Mouse (Mus musculus): ENCODE results near the gene Itgb4. TPM values are rescaled to one million over a fixed set of nuclear protein-coding genes. Genes with fewer than 3 reads are reported as not detected.

The Itgb4 gene
- total RNA-seq, 2 experiments from 2014 or later, result 4.7 to 4.8 TPM

DNA sequence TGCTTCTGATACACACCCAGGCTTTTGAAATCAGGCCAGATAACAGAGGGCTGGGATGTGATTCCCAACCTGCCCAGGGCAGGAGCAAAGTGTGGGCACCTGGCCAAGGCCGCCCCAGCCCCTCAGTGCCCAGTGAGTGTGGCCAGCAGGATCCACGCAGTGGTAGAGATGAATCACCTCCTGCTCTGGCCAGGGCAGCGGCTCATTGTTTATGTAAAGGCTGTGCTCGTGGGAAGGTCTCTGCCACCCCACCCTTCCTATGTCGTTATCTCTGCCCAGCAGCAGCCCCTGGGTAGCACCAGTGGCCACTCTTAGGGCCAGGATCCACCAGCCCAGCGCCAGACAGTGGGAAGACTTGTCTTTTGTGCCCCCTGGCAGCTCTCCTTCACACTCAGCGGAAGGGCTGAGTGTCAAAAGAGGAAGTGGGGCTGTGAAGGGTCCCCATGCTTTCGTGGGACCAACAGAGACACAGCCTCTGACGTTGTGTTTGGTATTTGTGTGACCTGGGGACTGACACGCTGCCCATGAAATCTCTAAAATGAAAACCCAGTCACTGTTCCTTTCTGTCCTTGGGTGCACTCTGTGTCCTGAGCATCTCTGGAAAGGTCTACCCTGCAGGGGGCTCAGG, 9.4 kb upstream of the Itgb4 start:
- peak in 1 of 2 experiments; percentile 50 for DNase-seq (ENCODE audit: extremely low spot score in 1 of 2, low spot score in 2 of 2)
- intact Hi-C loops (cut with DNase I), result no loop called here

DNA sequence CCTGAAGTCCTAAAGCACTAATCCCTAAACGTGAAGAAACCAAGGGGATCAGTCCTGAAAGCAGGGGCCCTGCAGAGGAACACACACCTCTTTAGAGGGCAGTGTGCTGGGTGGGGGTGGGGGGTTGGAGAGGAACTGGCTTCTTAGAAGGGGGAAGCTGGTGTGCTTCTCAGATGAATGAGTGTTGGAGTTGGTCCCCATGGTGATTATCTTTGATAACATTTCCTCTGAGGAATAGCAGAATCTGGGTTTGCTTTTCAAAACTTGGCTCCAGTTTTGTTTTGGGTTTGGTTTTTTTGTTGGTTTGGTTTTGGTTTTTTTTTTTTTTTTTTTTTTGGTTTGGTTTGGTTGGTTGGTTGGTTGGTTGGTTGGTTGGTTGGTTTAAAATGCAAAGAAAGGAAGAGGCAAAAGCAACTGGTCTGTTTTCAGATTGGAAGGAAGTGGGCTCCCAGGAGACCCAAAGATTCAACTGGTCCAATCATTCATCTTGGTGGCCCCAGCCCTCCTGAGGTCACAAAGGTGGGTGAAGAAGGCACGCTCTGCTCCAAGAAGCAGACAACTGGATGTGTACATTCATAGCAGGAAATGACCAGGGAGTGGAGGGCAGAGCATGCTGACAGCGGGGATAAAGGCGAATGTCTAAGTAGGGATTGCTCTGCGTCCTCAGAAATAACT, 5.6 kb upstream of the Itgb4 start:
- DNase-seq (ENCODE audit: extremely low spot score in 1 of 2, low spot score in 2 of 2), result no peak
- intact Hi-C loops (cut with DNase I), result no loop called here

DNA sequence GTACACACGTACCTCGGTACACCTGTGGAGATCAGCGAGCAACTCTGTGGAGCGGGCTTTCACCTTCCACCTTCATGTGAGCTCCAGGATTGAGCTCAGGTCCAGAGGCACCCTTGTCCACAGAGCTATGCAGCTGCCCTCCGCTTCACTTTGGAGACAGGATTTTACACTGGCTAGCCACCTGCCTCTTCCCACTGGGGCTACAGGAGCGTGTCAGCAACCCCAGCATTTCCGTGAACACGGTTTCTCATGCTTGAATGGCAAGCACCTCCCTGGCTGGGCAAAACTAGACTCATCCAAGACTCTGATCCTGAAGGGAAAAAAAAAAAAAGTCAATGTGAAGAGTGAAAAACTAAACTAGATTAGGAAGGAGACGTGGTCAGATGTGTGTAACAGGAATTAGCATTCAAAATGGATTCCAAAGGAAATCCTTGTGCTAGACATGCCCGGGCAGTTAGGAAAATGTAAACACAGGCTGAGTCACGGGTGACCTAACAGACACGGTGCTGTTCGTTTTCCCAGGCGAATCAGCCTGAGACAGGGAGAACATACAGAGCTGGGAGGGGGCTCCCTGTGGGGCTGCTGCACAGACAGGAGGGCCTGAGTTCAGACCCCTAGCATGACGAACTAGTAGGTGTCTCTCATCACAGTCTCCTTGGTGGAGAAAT, 4.4 kb upstream of the Itgb4 start:
- intact Hi-C loops (cut with DNase I), result no loop called here
- no peak for DNase-seq (ENCODE audit: extremely low spot score in 1 of 2, low spot score in 2 of 2)

DNA sequence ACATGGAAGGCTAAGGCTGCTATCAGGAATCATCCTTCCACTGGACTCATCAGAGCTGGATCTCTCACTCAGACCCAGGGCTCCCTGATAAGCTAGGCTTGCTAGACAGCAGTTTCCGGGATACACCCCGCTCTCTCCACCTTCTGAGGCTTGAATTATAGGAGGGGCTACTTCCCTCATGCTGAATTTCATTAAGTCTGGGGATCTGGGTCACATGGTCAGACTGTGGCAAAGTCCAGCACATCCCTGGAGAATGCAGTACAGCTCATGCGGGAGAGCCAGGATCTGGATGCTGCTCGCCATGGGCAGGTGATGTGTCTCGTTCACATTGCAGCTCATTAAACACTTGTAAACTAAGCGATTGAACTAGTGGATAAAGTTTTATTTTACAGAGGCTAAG, 3.5 kb upstream of the Itgb4 start:
- no peak for DNase-seq (ENCODE audit: extremely low spot score in 1 of 2, low spot score in 2 of 2)
- intact Hi-C loops (cut with DNase I), result no loop called here

DNA sequence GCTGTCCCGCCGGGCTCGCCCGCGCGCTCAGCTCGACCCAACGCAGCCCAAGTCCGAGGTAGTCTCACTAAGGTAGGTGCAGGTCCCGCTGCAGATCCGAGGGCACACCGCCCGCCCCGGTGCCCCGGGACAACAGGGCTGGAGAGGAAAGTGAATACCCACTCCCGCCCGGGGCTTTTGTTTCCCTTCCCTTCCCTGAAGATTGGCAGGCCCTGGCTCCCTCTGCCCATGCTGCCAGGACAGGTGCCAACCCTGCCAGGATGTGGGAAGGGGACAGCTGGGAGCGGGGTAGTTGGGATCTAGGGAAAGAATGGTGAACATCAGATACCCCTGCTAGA, 543 bp downstream of the Itgb4 start:
- no peak for DNase-seq (ENCODE audit: extremely low spot score in 1 of 2, low spot score in 2 of 2)
- intact Hi-C loops (cut with DNase I), result no loop called here

DNA sequence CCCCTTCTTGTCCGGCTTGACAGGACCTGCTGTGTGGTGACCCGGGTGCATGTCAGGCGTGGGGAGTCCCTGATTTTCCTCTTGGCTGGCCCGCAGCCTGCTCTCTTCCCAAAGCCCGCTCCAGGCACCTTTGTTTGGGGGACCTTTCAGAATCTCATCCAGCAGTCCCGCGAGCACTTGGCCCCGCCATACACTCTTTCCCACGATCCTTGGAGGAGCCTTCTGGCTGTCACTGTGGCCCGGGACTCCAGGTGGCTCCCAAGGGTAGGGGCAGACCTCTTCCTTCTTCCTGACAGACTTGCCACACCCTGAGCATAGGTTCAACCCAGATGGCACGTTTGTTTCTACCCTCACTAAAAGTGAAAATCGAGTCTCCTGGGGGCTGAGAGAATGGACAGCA, 1.0 kb downstream of the Itgb4 start:
- intact Hi-C loops (cut with DNase I), result no loop called here
- DNase-seq (ENCODE audit: extremely low spot score in 1 of 2, low spot score in 2 of 2), result no peak

DNA sequence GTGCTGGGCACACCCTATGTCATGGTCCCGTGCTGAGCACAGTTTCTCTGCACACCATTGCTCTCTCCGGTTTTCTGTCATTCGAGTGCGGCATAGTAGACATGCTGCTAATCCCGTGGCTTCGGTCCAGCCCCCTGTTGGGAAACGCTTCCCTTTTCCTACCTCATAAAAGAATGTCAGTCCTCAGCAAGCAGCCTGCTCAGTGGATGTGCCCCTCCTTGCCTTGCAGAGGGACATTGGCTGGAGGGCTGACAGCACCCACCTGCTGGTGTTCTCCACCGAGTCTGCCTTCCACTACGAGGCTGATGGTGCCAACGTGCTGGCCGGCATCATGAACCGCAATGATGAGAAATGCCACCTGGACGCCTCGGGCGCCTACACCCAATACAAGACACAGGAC, 8.0 kb downstream of the Itgb4 start:
- no peak for DNase-seq (ENCODE audit: extremely low spot score in 1 of 2, low spot score in 2 of 2)
- intact Hi-C loops (cut with DNase I), result no loop called here

DNA sequence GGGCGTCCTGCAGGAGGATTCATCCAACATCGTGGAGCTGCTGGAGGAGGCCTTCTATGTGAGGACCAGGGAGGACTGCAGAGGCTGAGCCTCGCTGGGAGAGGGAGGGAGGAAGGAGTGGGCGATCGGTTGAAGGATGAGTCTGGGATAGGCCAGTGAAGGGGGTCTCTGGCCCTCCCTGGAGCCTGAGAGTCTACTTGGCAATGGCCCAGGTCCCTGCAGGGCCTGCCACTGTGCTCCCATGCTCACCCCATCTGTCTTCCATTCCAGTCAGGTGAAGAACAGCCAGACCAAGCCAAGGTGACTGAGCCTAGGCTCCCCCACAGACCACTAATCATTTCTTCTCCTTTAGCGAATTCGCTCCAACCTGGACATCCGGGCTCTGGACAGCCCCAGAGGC, 8.8 kb downstream of the Itgb4 start:
- no peak for DNase-seq (ENCODE audit: extremely low spot score in 1 of 2, low spot score in 2 of 2)
- intact Hi-C loops (cut with DNase I), result no loop called here

DNA sequence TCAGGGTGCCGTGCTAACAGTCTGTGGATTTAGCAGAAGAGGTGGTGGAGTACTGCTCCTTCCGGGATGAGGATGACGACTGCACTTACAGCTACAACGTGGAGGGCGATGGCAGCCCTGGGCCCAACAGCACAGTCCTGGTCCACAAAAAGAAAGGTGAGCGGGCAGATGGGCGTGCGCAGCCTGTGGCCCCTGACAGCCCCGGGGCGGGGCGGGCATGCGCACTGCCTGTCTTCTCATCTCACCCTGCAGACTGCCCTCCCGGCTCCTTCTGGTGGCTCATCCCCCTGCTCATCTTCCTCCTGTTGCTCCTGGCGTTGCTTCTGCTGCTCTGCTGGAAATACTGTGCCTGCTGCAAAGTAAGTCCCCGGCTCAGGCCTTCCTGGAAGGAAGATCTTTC, 15.2 kb downstream of the Itgb4 start:
- no peak for DNase-seq (ENCODE audit: extremely low spot score in 1 of 2, low spot score in 2 of 2)
- intact Hi-C loops (cut with DNase I), result loop anchor here (10.0 kb wide), 1 partner anchor 255 kb away; no protein-coding TSS in a partner anchor

DNA sequence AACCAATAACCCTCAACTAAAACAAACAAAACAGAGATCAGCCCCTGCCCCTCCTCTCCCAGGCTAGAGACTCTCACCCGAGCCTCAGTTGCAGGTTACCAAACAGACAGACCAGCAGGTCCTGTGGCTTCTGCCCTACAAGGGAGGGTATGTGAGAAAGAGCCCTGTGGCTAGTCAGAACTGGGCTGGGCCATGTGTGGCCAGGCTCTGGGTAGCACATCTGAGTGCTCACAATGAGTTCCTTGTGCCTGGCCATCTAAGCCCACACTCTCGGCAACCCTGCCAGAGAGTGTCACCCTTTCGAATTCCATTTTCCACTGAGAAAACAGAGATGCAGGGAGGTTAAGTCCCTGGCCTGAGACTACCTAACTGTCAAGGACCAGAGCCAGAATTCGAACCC, 17.6 kb downstream of the Itgb4 start:
- intact Hi-C loops (cut with DNase I), result loop anchor here (10.0 kb wide), 1 partner anchor 257 kb away; no protein-coding TSS in a partner anchor
- DNase-seq (ENCODE audit: extremely low spot score in 1 of 2, low spot score in 2 of 2), result no peak

DNA sequence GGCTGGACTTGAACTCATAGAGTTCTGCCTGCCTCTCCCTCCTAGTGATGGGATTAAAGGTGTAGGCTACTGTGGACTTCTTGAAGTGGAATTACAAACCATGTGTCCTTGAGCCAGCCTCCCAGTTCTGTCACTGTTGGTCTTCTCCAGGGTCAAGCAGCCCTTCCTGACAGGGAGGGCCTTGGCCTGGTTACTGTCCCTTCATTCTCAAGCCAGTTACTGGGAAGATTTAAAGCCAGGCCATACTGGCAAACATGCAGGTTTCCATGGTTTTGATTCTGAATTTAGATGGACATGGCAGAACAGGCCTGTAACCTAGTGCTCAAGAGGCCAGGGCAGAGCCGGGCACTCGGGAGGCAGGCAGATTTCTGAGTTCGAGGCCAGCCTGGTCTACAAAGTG, 20.7 kb downstream of the Itgb4 start:
- intact Hi-C loops (cut with DNase I), result loop anchor here (10.0 kb wide), 1 partner anchor 260 kb away; no protein-coding TSS in a partner anchor
- no peak for DNase-seq (ENCODE audit: extremely low spot score in 1 of 2, low spot score in 2 of 2)

DNA sequence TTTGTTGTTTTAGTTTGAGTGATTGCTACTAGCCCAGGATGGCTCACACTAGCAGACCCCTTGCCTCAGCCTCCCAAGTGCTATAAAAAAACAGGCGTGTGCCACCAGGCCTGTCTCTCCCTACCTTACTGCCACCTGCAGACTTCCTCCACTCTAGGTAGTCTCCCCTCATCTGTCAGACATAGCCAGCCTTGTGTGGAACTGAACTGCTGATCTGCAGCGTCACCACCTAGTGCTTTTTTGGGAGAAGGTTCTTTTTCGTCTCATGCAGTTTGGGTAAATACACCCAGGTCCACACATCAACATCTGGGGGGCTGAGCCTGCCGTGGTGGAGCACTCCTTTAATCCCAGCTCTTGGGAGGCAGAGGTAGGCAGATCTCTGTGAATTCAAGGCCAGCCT, 22.5 kb downstream of the Itgb4 start:
- intact Hi-C loops (cut with DNase I), result loop anchor here (10.0 kb wide), 1 partner anchor 262 kb away; no protein-coding TSS in a partner anchor
- no peak for DNase-seq (ENCODE audit: extremely low spot score in 1 of 2, low spot score in 2 of 2)

DNA sequence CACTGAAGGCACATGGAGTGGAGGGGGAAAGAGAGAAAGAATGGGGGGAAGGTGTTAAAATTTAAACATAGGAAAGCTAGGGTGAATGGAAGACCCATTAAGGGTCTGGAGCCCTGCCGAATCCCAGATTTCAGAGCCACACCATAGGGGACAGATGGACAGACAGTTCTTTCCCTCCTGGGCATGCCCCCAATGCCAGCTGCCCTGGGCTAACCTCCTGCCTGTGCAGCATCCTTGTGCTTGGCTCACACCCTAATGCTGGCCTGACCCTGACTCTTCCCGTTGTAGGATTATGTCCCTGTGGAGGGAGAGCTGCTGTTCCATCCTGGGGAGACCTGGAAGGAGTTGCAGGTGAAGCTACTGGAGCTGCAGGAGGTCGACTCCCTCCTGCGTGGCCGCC, 23.2 kb downstream of the Itgb4 start:
- intact Hi-C loops (cut with DNase I), result loop anchor here (2.0 to 10.0 kb wide), 2 partner anchors 59 to 263 kb away; no protein-coding TSS in a partner anchor
- DNase-seq (ENCODE audit: extremely low spot score in 1 of 2, low spot score in 2 of 2), result no peak

DNA sequence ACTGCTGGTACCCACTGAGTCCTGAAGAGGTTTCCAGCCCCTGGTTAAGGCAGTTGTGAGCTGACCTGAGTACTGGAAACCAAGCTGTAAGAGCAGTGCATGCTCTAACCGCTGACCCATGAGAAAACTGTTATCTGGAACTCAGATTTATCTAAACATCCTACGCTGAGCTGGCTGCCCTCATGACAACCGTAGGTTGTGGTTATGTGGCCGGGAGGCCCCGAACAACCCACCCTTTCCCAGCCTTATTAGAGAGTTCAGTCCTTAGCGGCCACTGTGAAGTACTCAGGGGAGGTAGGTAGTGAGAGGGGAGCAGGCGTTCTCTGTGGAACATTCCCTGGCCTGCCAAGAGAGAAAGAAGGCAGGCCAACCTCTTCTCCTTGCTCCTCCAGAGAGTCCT, 24.5 kb downstream of the Itgb4 start:
- intact Hi-C loops (cut with DNase I), result loop anchor here (2.0 to 10.0 kb wide), 2 partner anchors 60 to 264 kb away; no protein-coding TSS in a partner anchor
- DNase-seq (ENCODE audit: extremely low spot score in 1 of 2, low spot score in 2 of 2), result no peak

DNA sequence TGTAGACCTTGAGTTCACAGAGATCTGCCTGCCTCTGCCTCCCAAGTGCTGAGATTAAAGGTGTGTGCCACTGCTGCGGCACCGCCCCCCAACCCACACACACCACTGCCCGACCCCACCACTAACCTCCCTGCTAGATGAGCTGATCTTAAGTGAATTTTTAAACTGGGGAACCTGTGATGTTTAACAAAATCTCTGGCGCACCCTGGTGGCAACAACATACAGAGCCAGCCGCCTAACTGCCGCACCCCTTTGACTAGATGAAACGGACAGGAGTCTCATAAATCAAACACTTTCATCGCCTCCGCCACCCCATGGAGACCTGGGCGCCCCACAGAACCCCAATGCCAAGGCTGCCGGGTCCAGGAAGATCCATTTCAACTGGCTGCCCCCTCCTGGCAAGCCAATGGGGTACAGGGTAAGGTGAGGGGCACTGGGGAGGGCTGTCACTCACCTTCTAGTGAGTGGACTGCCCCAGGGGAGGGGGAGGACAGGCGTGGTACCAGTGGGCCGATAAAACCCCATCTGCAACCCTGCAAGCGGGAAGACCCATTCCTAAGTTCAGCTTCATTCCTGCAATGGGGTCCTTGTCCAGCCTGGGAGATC, 25.1 kb downstream of the Itgb4 start:
- intact Hi-C loops (cut with DNase I), result loop anchor here (2.0 to 10.0 kb wide), 2 partner anchors 61 to 265 kb away; no protein-coding TSS in a partner anchor
- DNase-seq (ENCODE audit: extremely low spot score in 1 of 2, low spot score in 2 of 2), result peak; percentile 70 to 81

DNA sequence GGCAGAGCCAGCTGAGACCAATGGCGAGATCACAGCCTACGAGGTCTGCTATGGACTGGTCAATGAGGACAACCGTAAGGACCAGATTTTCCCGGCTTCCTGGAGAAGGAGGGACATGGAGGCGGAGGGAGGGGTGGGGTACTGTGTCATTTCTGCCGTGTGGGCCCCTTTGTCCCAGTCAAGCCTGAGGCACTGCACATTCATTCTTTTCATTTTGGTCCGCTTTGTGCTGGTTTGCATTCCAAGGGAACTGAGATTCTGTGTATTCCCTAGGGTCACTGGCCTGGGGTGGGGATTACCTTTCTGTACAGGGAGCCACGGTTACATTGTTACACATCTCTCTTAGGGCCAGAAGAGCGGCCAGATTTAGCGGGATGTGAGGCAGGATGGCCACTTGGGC, 26.1 kb downstream of the Itgb4 start:
- DNase-seq (ENCODE audit: extremely low spot score in 1 of 2, low spot score in 2 of 2), result no peak
- intact Hi-C loops (cut with DNase I), result no loop called here

DNA sequence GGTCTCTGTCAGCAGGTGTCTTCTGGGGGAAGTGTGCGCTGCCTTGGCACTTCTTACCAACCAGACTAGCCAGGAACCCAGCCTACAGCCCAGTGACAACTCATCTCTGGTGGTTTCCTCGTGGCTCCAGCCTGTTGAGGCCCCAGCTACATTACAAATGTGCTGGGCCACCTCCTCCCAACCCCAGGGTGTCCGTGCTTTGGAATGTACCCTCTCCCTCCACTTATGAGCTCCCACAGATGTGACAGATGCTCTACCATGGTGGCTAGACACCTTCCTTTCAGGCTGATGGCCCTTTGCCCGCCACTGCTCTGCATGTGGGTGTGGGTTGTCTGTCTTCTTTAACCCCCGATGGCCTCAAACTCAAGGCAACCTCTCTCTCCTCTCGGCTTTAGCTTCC, 27.2 kb downstream of the Itgb4 start:
- intact Hi-C loops (cut with DNase I), result no loop called here
- DNase-seq (ENCODE audit: extremely low spot score in 1 of 2, low spot score in 2 of 2), result no peak

DNA sequence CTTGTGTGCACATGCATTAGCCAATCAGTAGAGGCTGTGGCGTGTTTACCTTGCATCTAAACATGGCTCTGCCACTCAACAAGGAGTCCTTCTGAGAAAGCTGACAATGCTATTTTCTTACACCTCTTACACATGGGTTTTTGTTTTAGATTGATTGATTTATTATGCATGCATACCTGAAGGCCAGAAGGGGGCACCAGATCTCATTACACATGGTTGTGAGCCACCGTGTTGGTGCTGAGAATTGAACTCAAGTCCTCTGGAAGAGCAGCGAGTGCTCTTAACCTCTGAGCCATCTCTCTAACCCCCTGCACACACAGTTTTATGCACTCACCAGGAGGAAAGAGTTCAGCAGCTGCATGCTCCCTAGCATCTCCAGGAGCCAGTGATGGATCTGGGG, 28.4 kb downstream of the Itgb4 start:
- intact Hi-C loops (cut with DNase I), result no loop called here

DNA sequence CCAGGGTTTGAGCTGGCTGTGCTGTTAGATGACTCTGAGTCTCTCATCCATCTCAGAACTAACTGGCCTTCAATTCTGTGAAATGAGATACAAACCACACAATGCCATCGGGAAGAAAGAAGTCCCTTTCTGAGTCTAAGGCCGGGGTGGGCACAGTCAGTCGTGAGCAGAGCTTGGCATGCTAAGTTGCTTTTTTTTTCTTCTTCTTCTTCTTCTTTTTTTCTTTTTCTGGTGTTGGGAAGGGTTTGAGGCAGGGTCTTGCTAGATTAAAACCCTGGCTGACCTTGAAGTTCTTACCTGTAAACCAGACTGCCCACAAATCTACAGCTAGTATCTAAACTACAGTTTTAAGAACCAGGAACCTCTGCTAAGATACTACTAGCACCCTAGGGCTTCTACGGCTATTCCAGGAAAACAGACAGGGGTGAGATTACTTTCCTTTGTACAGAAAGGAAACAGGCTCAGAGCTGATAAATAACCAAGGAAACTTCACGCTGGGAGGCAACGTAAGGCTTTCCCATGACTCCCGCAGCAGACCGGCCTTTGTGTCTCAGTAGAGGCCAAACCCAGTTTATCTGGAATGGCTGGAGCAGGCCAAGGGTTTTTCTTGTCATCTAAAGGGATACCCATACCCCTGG, 29.8 kb downstream of the Itgb4 start:
- intact Hi-C loops (cut with DNase I), result no loop called here

More for the DNA sequence above, 28.4 kb downstream of the Itgb4 start:
- no peak for DNase-seq (ENCODE audit: extremely low spot score in 1 of 2, low spot score in 2 of 2)

More for the DNA sequence above, 29.8 kb downstream of the Itgb4 start:
- DNase-seq (ENCODE audit: extremely low spot score in 1 of 2, low spot score in 2 of 2), result no peak

All from left cerebral cortex, postnatal 10 days (tissue).